Mouse (Mus musculus): ENCODE measurements at regions not wholly inside any gene's neighbourhood (a gene's known extent, or its start where the extent isn't known, plus 50 kb on each side); places are given as distances from the start of the nearest gene placed in this dataset.

GRCm38 (mm10) chr9:88277031-88277430 is 50.0 kb upstream of the Nt5e start:
- TF ChIP-seq CTCF (IDR thresholded peaks at IDR 0.05; ENCODE audit: borderline replicate concordance, control insufficient read depth, extremely low read depth, insufficient read depth, low read length, poor library complexity): no peak
- TF ChIP-seq POLR2A (IDR thresholded peaks at IDR 0.05; ENCODE audit: control insufficient read depth, extremely low read depth, insufficient read depth, low read length, poor library complexity): no peak

All from thymus, adult 2 months (tissue).